Mouse (Mus musculus) heart, postnatal 10 days (tissue): ENCODE measurements at regions not wholly inside any gene's neighbourhood (a gene's known extent, or its start where the extent isn't known, plus 50 kb on each side); places are given as distances from the start of the nearest gene placed in this dataset.

Experiments
- DNase-seq, 2 experiments: peaks; one replicate each; pipeline ENCODE4 v3.0.0; 2021
- intact Hi-C: fragments of 180-260 bp; cut with DNase I; formaldehyde crosslinking; loops from one replicate; pipeline ENCODE4 v1.15.1; 2025

GRCm38 (mm10) chr16:70621750-70622149 lies 308.0 kb downstream of the Gbe1 start:
- DNase-seq: no peak
- intact Hi-C loops: no loop called here

DNA sequence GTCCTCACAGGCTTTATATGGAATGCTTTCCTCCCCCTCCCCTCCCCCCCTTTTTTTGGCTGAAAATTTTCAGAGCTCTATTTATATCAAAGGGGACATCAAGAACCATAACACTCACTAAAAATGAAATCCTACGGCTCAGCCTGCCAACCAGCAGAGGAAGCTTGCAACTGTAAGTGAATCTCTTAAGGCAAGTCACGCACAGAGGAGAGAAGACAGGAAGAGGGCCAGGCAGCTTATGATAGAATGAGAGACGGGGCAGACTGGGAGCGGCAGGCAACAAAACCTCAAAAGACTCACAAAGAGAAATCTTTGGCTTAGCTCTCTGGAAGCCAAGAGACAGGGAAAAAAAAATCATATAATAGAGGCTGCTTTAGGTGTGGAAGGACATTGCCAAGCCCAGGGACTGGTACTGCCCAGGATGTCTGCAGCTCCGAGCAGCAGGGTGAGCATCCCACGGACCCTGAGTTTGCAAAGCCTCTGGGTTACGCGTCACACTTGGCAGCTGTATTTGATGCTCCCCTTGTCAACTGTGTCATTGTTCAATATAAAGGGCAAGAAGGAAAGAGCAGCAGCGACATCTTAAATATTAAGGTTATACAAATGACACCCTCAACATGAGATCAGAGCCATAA lies 330.0 kb downstream of the Gbe1 start:
- DNase-seq: no peak
- intact Hi-C loops: no loop called here

GRCm38 (mm10) chr16:70644695-70645279 lies 331.0 kb downstream of the Gbe1 start:
- intact Hi-C loops: no loop called here
- DNase-seq: no peak

- intact Hi-C loops: no loop called here
- DNase-seq: peak in 1 of 2 experiments; percentile 2
These were observed 340.8 kb downstream of the Gbe1 start for GRCm38 (mm10) chr16:70654429-70655081.

GRCm38 (mm10) chr16:70689826-70690225 lies 376.1 kb downstream of the Gbe1 start:
- intact Hi-C loops: no loop called here

DNA sequence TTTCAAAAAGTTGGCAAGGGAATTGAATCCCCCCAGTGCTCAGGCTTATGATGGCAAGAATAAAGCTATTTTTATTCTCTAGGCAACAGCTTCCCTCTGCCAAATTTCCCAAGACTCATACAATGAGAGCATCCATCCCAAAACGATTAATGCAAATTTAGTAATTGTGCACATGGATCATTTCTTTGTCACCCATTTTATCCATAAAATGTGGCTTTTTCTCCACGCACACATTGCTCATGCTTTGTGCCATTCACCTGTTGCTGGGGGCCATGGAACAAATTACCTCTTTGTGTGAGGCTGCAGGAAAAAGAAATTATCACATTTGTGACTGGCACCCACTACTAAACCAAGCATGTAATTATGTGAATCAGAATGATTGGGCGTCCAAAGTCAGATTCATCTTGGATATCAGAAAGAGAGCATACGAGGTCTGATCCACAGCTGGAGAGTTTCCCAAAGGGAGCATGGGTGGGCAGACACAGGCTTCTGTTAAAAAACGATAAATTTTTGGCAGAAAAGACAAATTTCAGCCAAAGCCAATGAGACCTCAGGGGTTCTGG lies 411.1 kb downstream of the Gbe1 start:
- no peak for DNase-seq
- intact Hi-C loops: no loop called here

More at GRCm38 (mm10) chr16:70689826-70690225, 376.1 kb downstream of the Gbe1 start:
- no peak for DNase-seq

DNA sequence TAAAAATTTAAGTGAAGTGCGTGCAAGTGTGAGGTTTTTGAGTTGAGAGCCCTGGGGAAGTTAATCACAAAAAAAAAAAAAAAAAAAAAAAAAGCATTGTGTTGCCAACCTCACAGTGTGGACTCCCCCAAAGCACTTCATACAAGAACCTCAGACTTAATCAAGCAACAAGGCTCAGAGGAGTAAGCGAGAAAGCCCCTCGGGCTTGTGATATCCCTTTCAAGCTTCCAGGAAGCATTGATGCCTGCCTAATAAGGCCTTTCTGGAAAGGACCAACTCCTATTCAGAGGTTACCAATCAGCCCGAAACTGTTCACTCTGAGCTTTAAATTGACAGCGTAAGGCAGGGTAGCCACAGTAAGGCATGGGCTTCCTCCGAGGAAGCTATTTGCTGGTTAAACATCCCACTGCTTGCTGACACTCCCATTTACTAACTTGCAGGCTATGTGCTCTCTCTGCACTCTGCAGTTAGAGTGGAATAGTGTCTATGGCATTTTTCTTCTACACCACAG lies 411.6 kb downstream of the Gbe1 start:
- intact Hi-C loops: no loop called here
- no peak for DNase-seq

GRCm38 (mm10) chr16:70733016-70733415 lies 419.3 kb downstream of the Gbe1 start:
- no peak for DNase-seq
- intact Hi-C loops: no loop called here

DNA sequence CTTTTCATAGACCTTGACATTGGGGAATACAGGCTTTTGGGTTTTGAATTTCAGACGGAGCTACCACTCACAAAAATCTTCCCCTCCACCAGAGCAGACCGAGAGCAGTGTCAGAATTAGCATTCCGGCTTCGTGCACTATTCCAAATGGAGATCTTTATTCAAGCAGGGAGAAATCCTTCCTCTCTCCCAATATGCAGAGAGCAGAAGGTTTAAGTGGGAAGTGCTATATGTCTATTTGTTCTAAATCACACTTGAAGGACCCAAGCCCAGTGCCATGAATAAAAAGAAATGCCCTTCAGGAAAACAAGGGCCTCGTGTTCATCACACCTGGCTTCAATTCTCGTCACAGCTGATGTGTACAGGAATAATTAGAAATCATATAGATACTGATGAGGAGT lies 426.3 kb downstream of the Gbe1 start:
- no peak for DNase-seq
- intact Hi-C loops: no loop called here

DNA sequence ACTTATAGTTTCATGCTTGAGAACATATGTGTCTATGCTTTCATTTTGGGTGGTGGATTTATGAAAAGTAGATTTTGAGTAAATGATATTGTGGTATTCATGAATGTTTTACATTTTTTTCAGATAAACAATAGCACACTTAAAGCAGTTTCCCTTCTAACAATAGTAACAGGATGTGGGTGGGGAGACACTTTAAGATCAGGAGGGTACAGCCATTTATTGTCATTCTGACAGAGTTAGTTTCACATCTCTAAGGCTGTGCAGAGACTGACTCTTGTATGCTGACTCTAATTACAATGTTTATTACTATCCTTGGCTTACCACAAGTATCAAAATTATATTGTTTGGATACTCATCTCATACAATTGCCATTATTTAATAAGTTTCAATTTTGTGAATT lies 440.5 kb downstream of the Gbe1 start:
- intact Hi-C loops: no loop called here
- no peak for DNase-seq

- DNase-seq: no peak
- intact Hi-C loops: no loop called here
These were observed 484.3 kb downstream of the Gbe1 start for GRCm38 (mm10) chr16:70798061-70798460.

- intact Hi-C loops: no loop called here
- DNase-seq: no peak
These were observed 489.8 kb downstream of the Gbe1 start for GRCm38 (mm10) chr16:70803549-70803948.

DNA sequence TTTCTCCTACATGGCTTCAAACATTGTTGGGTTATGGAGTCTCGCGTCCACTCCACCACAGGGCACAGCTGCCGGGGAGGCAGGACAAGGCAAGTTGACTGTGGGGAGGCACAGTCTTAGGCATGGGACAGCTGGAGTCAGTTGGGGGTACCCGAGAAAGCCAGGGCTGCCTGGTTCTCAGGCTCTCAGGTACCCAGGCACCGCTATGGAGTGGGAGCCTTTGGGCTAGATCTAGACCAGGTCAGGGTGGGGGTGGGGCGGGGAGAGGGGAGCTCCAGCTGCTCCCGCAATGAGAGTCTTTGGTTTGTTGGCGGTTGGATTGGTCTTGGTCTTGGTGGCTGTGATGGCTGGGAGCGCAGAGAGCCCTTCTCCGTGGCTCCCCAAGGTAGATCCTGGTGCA lies 512.2 kb downstream of the Gbe1 start:
- intact Hi-C loops: no loop called here

DNA sequence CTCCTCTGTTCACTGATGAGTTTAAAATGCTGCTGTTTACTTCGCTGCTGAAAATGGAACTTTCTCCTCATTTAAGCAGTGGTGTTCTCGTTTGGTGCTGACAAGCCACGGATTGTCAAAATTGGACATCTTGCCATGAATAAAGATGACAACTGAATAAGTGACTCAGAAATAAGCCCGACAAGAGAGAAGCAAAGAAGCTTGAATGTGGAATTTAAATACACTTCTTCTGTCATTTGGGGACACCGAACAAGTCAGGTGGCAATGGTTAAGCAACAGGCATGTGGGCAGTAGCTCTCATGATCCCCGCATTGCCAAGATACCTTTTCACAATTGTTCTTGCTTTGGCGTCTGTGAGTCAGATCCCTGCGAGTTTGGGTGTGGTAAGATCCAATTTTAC lies 521.3 kb downstream of the Gbe1 start:
- no peak for DNase-seq

More for the DNA sequence above, 512.2 kb downstream of the Gbe1 start:
- DNase-seq: no peak

DNA sequence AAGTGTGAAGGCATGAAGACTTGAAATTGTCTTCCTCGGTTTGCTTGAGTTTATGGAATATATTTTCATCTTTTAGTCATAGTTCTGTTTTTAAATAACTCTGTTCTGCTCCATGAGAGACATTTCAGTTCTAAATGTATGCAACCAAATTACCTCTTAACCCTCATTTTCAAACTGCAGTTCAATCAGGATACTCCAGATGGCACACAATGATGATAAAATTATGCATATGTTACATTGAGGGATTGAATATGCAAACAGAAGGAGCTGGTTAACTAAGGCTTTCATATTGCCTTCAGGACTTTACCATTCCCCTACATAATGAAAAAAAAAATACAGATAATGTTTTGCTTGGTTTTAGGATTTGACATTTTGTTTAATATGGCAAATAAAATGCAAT lies 524.4 kb downstream of the Gbe1 start:
- no peak for DNase-seq
- intact Hi-C loops: no loop called here

More for the DNA sequence above, 521.3 kb downstream of the Gbe1 start:
- intact Hi-C loops: no loop called here

GRCm38 (mm10) chr16:70868241-70868640 lies 554.5 kb downstream of the Gbe1 start:
- DNase-seq: peak; percentile 1 to 3
- intact Hi-C loops: no loop called here

- intact Hi-C loops: no loop called here
- no peak for DNase-seq
These were observed 555.5 kb downstream of the Gbe1 start for GRCm38 (mm10) chr16:70869205-70869604.

- DNase-seq: no peak
- intact Hi-C loops: no loop called here
These were observed 560.3 kb downstream of the Gbe1 start for GRCm38 (mm10) chr16:70874080-70874479.

DNA sequence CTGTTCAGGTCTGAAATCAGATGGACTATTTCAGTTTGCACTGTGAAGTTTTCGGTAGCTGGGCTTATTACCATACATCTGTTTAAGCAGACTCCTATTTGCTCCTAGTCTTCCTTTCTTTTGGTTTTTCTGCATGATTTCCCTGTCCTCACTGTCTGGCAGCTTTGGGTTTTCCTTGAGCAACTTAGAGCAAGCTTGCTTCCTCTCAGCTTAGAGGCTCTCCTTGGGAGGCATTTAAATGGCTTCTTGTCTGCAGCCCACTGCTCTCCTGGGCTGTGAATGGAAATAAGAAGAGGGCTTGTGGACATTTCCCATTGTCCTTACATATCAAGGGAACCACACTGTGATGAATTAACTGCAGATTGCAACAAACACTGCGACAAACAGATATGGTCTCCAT lies 566.9 kb downstream of the Gbe1 start:
- intact Hi-C loops: no loop called here
- no peak for DNase-seq

DNA sequence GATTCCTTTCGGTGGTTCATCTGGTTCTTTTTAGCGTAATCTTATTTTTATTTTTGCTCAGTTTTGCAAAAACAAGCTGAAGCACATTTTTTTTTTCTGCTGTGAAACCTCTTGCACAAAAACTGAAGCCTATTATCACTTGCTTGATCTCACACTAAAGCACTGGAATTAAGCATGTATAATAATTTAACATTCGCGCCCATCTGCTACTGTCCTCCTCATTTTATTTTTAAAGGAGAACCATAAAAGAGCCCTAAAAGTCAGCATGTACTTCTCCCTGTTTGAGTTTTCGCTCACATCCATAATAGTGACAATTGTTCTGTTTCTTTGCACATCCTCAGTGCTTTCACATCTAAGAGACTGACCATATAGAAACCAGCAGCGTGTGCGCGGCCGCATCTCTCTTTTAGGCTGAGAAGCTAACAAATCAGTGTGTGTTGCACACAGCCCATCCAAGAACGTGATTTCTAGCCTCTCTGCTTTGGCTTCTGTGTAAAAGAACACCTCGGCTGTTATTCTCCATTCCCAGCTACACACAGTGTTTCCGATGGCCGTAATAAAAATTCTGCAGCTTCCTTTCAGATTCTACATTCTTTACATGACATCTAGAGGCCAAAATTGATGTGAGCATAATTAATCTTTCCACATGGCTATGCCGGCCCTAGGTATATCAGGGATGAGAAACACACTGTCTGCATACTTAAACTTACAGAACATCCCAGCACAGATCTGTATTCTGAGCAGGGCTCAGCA lies 567.5 kb downstream of the Gbe1 start:
- intact Hi-C loops: no loop called here

GRCm38 (mm10) chr16:70900085-70900484 lies 586.3 kb downstream of the Gbe1 start:
- no peak for DNase-seq
- intact Hi-C loops: no loop called here

More for the DNA sequence above, 567.5 kb downstream of the Gbe1 start:
- DNase-seq: no peak
